Mouse (Mus musculus) left cerebral cortex, adult 2 months (tissue): ENCODE measurements around the gene Mb21d2. TPM values are rescaled to one million over a fixed set of nuclear protein-coding genes. Genes with fewer than 3 reads are reported as not detected.

Experiments
- DNase-seq, 2 experiments: peaks; one replicate each; pipeline ENCODE4 v3.0.0; 2021 to 2022; ENCODE audit warnings: low spot score in 2 of 2, mixed read lengths in 1 of 2; ENCODE audit errors: extremely low spot score in 1 of 2
- H3K27ac ChIP-seq: fragments of 200-600 bp; 2 replicates; pipeline ENCODE4 v1.8.1; 2022
- H3K4me3 ChIP-seq: fragments of 200-600 bp; 2 replicates; pipeline ENCODE4 v1.8.1; 2022
- CTCF ChIP-seq: fragments of 200-600 bp; IDR thresholded peaks from 2 replicates; pipeline ENCODE4 v1.8.1; 2022; ENCODE audit warnings: antibody characterized with exemption, mild to moderate bottlenecking, moderate library complexity
- intact Hi-C: fragments of 180-260 bp; cut with DNase I; formaldehyde crosslinking; loops from one replicate; pipeline ENCODE4 v1.15.1; 2025
- long read RNA-seq, 2 experiments: library from polyadenylated mRNA; stranded (forward); transcript quantifications; one replicate each; pipeline ENCODE4 v2.0.0; 2021; ENCODE audit warnings: borderline mapping rate in 2 of 2
- total RNA-seq, 2 experiments: library from RNA; stranded (reverse); gene quantifications; 2 replicates each; pipeline ENCODE4 v1.2.3; 2021

Gene Mb21d2
- 10 to 100 TPM; 37.9 to 39.0 TPM for total RNA-seq
- long read RNA-seq, experiment 1, transcript Mb21d2-201 (2 exons, 3,055 nt) = major isoform, 26 of 28 reads
- long read RNA-seq, experiment 1, partial matches to known transcripts = 0 of 28 reads
- long read RNA-seq, experiment 1, other reads (novel, unspliced or antisense) = 2 of 28 reads
- long read RNA-seq, experiment 2, transcript Mb21d2-201 (2 exons, 3,055 nt) = major isoform, 24 of 25 reads
- long read RNA-seq, experiment 2, partial matches to known transcripts = 0 of 25 reads
- long read RNA-seq, experiment 2, other reads (novel, unspliced or antisense) = 1 of 25 reads

DNA sequence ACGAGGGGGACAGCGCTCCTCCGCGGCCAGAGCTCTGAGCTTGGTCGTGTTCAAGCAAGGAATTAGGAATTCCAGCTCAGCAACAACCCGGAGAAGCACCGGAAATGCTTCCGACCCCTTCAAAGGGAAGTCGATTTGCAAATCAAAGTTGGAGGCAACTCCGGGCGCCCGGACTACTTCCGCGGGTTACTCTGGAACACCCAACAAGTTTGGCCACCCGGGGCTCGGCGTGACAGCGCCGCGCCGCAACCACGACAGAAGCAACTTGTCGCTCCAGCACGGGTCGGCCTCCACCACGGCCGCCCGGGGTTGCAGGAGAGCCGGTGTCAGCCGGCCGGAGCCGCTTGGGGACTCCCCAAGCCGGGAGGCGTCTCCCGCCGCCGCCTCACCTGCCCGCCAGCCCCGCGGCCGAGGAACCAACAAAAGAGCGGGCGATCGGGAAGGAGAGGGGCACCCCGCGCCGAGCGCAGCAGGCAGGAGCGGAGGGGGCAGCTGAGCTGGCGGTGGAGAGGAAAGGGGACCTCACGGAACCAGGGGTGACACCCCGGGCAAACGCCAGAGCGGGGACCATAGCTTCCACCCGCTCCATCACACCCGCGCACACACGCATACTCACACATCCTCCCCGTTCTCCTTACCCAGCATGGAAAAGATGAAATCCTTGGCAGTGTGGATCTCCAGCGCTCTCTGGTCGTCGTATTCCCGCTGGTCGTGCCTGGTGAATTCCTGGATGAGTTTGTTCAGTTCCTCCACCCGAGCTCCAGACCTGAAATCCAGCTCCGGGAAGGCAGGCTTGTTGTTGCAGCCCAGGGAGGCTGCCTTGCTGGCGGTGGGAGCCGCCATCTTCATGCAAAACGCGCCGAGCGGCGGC lies at the start of gene Mb21d2:
Gene Mb21d2 (minus strand): TSS at position 859 of the 871 bp plus-strand sequence.
- DNase-seq = peak; percentile 59
- intact Hi-C loops = loop anchor here (1.0 to 5.0 kb wide), 6 partner anchors 47 to 633 kb away; no protein-coding TSS in a partner anchor
- TF ChIP-seq CTCF = no peak
- Histone ChIP-seq H3K27ac (peak within 1 kb of the TSS; percentile 97), H3K4me3 (peak within 1 kb of the TSS; percentile 96)

DNA sequence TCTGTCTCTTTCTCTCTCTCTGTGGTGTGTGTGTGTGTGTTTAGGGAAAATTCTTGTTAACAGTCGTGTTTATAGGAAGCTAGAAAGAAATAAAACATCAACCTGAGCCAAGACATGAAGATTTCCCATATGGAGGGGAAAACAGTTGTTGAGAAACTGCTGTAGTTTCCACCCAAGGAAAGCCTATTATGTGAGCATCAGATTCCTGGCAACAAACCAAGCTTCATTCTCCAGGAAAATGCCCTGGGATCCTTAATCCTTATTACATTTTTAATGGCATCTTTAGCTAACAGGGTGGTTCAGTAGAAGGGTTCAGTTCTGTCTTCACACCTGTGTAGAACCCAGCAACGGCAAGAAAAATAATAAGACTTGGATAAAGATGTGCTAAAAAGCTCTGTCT lies 36.8 kb upstream of the Mb21d2 start:
- intact Hi-C loops = no loop called here
- Histone ChIP-seq H3K27ac (no peak overlapping the region), H3K4me3 (no peak overlapping the region)
- TF ChIP-seq CTCF = no peak
- DNase-seq = no peak

- Histone ChIP-seq H3K4me3 (no peak overlapping the region), H3K27ac (no peak overlapping the region)
- peak in 1 of 2 experiments; percentile 7 for DNase-seq
- no peak for TF ChIP-seq CTCF
- intact Hi-C loops = no loop called here
Observed at GRCm38 (mm10) chr16:28964048-28964447, 34.6 kb upstream of the Mb21d2 start.

- no peak overlapping the region for H3K27ac ChIP-seq
- no peak overlapping the region for H3K4me3 ChIP-seq
- TF ChIP-seq CTCF = no peak
- DNase-seq = no peak
- intact Hi-C loops = no loop called here
Observed at GRCm38 (mm10) chr16:28962987-28963386, 33.5 kb upstream of the Mb21d2 start.

DNA sequence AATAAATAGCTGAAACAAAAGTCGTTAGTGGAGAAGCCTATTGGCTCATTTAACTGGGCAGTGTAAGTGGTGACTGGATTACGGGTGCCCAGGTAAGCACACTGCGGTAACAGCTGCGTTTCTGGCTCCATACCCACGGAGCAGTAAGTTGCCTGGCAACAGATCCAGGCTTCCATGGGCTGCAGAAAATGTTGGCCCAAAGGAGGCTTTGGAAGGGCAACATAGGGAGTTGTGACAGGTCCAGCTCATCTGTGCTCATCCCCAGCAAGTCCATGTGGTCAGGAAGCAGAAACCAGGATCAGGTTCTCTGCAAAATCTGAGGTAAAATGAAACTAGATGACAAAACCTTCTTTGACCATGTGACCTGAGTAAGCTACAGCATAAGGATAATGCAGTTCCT lies 20.3 kb upstream of the Mb21d2 start:
- intact Hi-C loops = loop anchor here (5.0 kb wide), 1 partner anchor 1448 kb away; no protein-coding TSS in a partner anchor
- no peak for TF ChIP-seq CTCF
- DNase-seq = no peak
- no peak overlapping the region for H3K4me3 ChIP-seq
- no peak overlapping the region for H3K27ac ChIP-seq

- no peak for DNase-seq
- Histone ChIP-seq H3K4me3 (no peak overlapping the region), H3K27ac (no peak overlapping the region)
- intact Hi-C loops = no loop called here
- no peak for TF ChIP-seq CTCF
Observed at GRCm38 (mm10) chr16:28943254-28943653, 13.8 kb upstream of the Mb21d2 start.

DNA sequence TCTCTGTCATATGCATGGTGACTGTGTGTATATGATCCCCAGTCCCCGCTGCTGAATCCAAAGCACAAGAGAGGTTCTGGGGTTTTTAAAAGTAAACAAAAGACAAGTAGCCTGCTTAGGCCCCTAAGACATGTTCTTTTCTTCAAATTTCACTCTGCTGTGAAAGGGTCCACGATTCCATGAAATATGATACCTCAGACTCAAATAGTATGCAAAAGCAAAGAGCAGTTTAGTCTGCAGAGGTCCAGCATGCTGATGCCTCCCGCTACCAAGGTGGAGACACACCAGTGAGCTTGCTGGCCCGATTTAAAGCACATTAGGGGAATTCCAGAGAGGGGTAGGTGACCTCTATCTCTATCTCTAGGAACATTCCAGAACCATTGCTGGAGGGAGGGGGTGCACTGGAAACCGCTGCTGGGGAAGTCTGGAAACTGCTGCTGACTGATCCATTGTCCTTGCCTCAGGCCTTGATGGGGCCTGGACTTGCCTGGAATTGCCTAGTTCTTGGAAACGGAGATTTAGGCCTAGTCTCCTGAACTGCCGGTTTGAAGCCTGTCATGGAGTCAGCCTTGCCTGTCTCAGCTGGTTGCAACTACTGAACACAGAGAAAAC lies 6.8 kb upstream of the Mb21d2 start:
- DNase-seq = no peak
- Histone ChIP-seq H3K27ac (no peak overlapping the region), H3K4me3 (no peak overlapping the region)
- intact Hi-C loops = no loop called here
- TF ChIP-seq CTCF = no peak

GRCm38 (mm10) chr16:28935701-28936100 lies 6.2 kb upstream of the Mb21d2 start:
- Histone ChIP-seq H3K27ac (no peak overlapping the region), H3K4me3 (no peak overlapping the region)
- intact Hi-C loops = no loop called here
- TF ChIP-seq CTCF = no peak
- DNase-seq = no peak

DNA sequence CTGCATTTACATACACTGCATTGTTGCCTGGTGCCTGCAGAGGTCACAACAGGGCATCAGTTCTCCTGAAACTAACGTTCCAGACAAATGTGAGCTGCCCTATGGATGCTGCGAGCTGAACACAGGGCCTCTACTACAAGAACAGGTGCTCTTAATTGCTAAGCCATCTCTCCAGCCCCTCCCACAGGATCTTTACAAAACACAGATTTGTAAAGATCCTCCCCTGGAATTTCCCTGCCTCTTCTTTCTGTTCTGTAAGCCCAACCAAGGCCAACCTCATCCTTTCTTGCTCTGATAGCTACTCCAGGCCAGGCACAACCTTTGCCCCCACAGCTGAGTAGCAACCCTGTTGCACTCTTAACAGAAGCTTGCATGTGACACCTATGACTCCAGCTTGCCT lies 1.7 kb upstream of the Mb21d2 start:
- no peak for DNase-seq
- Histone ChIP-seq H3K4me3 (no peak overlapping the region), H3K27ac (no peak overlapping the region)
- intact Hi-C loops = no loop called here
- no peak for TF ChIP-seq CTCF

- intact Hi-C loops = no loop called here
- Histone ChIP-seq H3K27ac (peak overlapping the region; percentile 87; the same call in 1 of the 2 replicates), H3K4me3 (peak overlapping the region; percentile 96)
- TF ChIP-seq CTCF = no peak
- DNase-seq = no peak
Observed at GRCm38 (mm10) chr16:28930426-28930825, 953 bp upstream of the Mb21d2 start.

- TF ChIP-seq CTCF = no peak
- DNase-seq = peak; percentile 52 to 57
- peak overlapping the region; percentile 96 for H3K4me3 ChIP-seq
- peak overlapping the region; percentile 97 for H3K27ac ChIP-seq
- intact Hi-C loops = loop anchor here (1.0 to 5.0 kb wide), 6 partner anchors 47 to 633 kb away; no protein-coding TSS in a partner anchor
Observed at GRCm38 (mm10) chr16:28929686-28930291, 316 bp upstream of the Mb21d2 start.
